Comparison of ENCODE assay signal across 9 mouse cellular contexts in genomic region chr4:52726625-52727297, GRCm38 (mm10).
DNase-seq lines count a peak whose midpoint lies in the region; ATAC-seq and TF ChIP-seq lines count a peak whose summit lies in the region.
"Had no signal": no experiment of that assay in that cellular context is flagged by ENCODE, and none has a peak within 500 bp of the region (broad histone marks: within the 10 kb centered on the region; RNA-seq: fewer than 3 reads in every experiment).

No protein-coding gene starts in this region.

- DNase-seq in A20 (ENCODE audit: low read depth, low spot score) (peak; percentile 31), G1E (ENCODE audit: low spot score) (peak; percentile 2)
- peak; percentile 45 for DNase-seq in cerebellum, adult 8-10 months
- DNase-seq in frontal cortex, adult 2 months (ENCODE audit: extremely low spot score in 1 of 2, low spot score in 1 of 2), result peak; percentile 8 to 83
- peak; percentile 82 for DNase-seq in kidney, postnatal 10 days
- peak; percentile 5 to 6 for DNase-seq in lung, adult 18-20 months
- peak; percentile 27 for DNase-seq in ovary, postnatal 36 days (ENCODE audit: low spot score)
- DNase-seq: liver, embryonic 13.5 days had no signal

- ATAC-seq in G1E (ENCODE audit: extremely low read depth, insufficient number of reproducible peaks, low FRiP score, poor library complexity, severe bottlenecking), result no peak
- ATAC-seq in erythroblast, adult 5-6 weeks (replicated peaks; ENCODE audit: low FRiP score, poor library complexity, severe bottlenecking), result no peak

- TF ChIP-seq CTCF in G1E (IDR thresholded peaks at IDR 0.05; ENCODE audit: low read depth, low read length), result peak; percentile 97

- no peaks in the 10 kb centered on the region for H3K36me3 ChIP-seq in G1E (replicated peaks)
- H3K36me3 ChIP-seq: liver, embryonic 13.5 days had no signal

- no peaks in the 10 kb centered on the region for H3K4me1 ChIP-seq in G1E (ENCODE audit: insufficient read depth, low read depth, low read length)
- H3K4me1 ChIP-seq: liver, embryonic 13.5 days had no signal

- 0 out of 2 replicates have a peak, but pooled peaks cover 2% of the 10 kb centered on the region for H3K27me3 ChIP-seq in G1E (ENCODE audit: insufficient read depth, low read length)
- H3K27me3 ChIP-seq: liver, embryonic 13.5 days had no signal

- H3K4me3 ChIP-seq in G1E (ENCODE audit: low read depth, low read length), result no peak overlapping the region
- H3K4me3 ChIP-seq: liver, embryonic 13.5 days had no signal

- no peaks in the 10 kb centered on the region for H3K9me3 ChIP-seq in G1E (replicated peaks)
- H3K9me3 ChIP-seq: liver, embryonic 13.5 days had no signal

Comparison
In these comparisons a context has a peak if more than half of its experiments do, and no peak if none do; other contexts are left out.
1. DNase-seq: peak in every context shown above with its lines; median percentile 82 in kidney, postnatal 10 days; 46 in frontal cortex, adult 2 months; 45 in cerebellum, adult 8-10 months; 31 in A20; 27 in ovary, postnatal 36 days; 6 in lung, adult 18-20 months; 2 in G1E.